Mouse (Mus musculus) midbrain, embryonic 14.5 days (tissue): Measurements from ENCODE around the gene Spic. TPM values are rescaled to one million over a fixed set of nuclear protein-coding genes. Genes with fewer than 3 reads are reported as not detected.
"Not testable (repeated sequence)": the region's sequence is repeated elsewhere in the genome, so short reads cannot be mapped to it uniquely, and the experiment has no call there.

ENCODE experiments used
- ATAC-seq: fragments of 200-750 bp; cut with Nextera tagmentation; 2 replicates; pipeline ENCODE4 v1.8.0; 2017; ENCODE audit warnings: moderate number of reproducible peaks, moderate library complexity; ENCODE audit not compliant: low FRiP score, low TSS enrichment
- DNase-seq: peaks from one replicate; pipeline ENCODE4 v3.0.0-alpha.2; 2015
- H3K27ac ChIP-seq: fragments of 300-500 bp; sonication (generic); replicated peaks from 2 replicates; pipeline ENCODE4 v1.5.1; 2014; ENCODE audit warnings: mild to moderate bottlenecking, low read depth, low read length, moderate library complexity
- H3K27me3 ChIP-seq: fragments of 300-500 bp; sonication (generic); 2 replicates; pipeline ENCODE4 v1.6.1; 2014; ENCODE audit warnings: low read length, control low read depth, mixed read lengths; ENCODE audit not compliant: control insufficient read depth, insufficient read depth
- H3K36me3 ChIP-seq: fragments of 300-500 bp; sonication (generic); 2 replicates; pipeline ENCODE4 v1.6.1; 2014; ENCODE audit warnings: low read length, control low read depth; ENCODE audit not compliant: control insufficient read depth, insufficient read depth
- H3K4me1 ChIP-seq: fragments of 300-500 bp; sonication (generic); 2 replicates; pipeline ENCODE4 v1.6.1; 2014; ENCODE audit warnings: mild to moderate bottlenecking, antibody characterized with exemption, low read length, control low read depth; ENCODE audit not compliant: control insufficient read depth, insufficient read depth
- H3K4me2 ChIP-seq: fragments of 300-500 bp; sonication (generic); 2 replicates; pipeline ENCODE4 v1.6.1; 2014; ENCODE audit warnings: mild to moderate bottlenecking, low read length, moderate library complexity
- H3K4me3 ChIP-seq: fragments of 300-500 bp; sonication (generic); replicated peaks from 2 replicates; pipeline ENCODE4 v1.5.1; 2014; ENCODE audit warnings: low read depth, low read length
- H3K9ac ChIP-seq: fragments of 300-500 bp; sonication (generic); replicated peaks from 2 replicates; pipeline ENCODE4 v1.6.1; 2014; ENCODE audit warnings: mild to moderate bottlenecking, low read length, moderate library complexity
- H3K9me3 ChIP-seq: fragments of 300-500 bp; sonication (generic); 2 replicates; pipeline ENCODE4 v1.6.1; 2016; ENCODE audit warnings: low read length, control low read depth, mixed read lengths; ENCODE audit not compliant: control insufficient read depth
- WGBS: fragments of 180-500 bp; shearing (Covaris S2); extraction: QIAGEN DNeasy Blood & Tissue Kit; methylation state at CpG from one replicate; pipeline ENCODE4 v1.1.7; 2014; 5-methylcytosine and 5-hydroxymethylcytosine counted together
- polyA plus RNA-seq: library from polyadenylated mRNA; unstranded; fragments of >200 nt; fragmentation: Nextera tagmentation; extraction: Ambion mirVana; gene quantifications from 2 replicates; pipeline ENCODE4 v1.2.1, GENCODE M21; 2014

Gene Spic
- polyA plus RNA-seq, 1 experiment from 2014 or later, result not detected

- Histone ChIP-seq H3K4me1 (no peaks in the 10 kb centered on the region), H3K4me3 (no peak overlapping the region), H3K4me2 (no peak overlapping the region), H3K36me3 (no peaks in the 10 kb centered on the region), H3K27ac (no peak overlapping the region), H3K9ac (no peak overlapping the region), H3K27me3 (no peaks in the 10 kb centered on the region), H3K9me3 (no peaks in the 10 kb centered on the region)
- ATAC-seq (0 out of 2 replicates have a peak, but pooled peaks have one; percentile 31), DNase-seq (no peak)
- WGBS, result 96% methylated on average over 7 of the region's 7 CpGs
Observed at GRCm38 (mm10) chr10:88672825-88673224, 12.0 kb downstream of the Spic start.

- Histone ChIP-seq H3K36me3 (no peaks in the 10 kb centered on the region), H3K9me3 (no peaks in the 10 kb centered on the region), H3K9ac (no peak overlapping the region), H3K27me3 (no peaks in the 10 kb centered on the region), H3K4me1 (no peaks in the 10 kb centered on the region), H3K27ac (no peak overlapping the region), H3K4me2 (no peak overlapping the region), H3K4me3 (no peak overlapping the region)
- 98% methylated on average over 6 of the region's 6 CpGs for WGBS
- ATAC-seq (no peak), DNase-seq (no peak)
Observed at GRCm38 (mm10) chr10:88672123-88672522, 12.7 kb downstream of the Spic start.

GRCm38 (mm10) chr10:88669719-88670118 is 15.1 kb downstream of the Spic start:
- H3K9me3 ChIP-seq, result no peaks in the 10 kb centered on the region
- peak; percentile 37 for DNase-seq
- H3K4me2 ChIP-seq, result no peak overlapping the region
- H3K27me3 ChIP-seq, result no peaks in the 10 kb centered on the region
- H3K36me3 ChIP-seq, result no peaks in the 10 kb centered on the region
- WGBS, result 36% methylated on average over 1 of the region's 1 CpGs
- H3K4me1 ChIP-seq, result no peaks in the 10 kb centered on the region
- H3K4me3 ChIP-seq, result no peak overlapping the region
- H3K9ac ChIP-seq, result no peak overlapping the region
- ATAC-seq, result no peak
- H3K27ac ChIP-seq, result no peak overlapping the region

- H3K4me1 ChIP-seq, H3K27me3 ChIP-seq, DNase-seq, ATAC-seq, H3K9ac ChIP-seq, H3K4me3 ChIP-seq, H3K36me3 ChIP-seq, H3K27ac ChIP-seq, H3K4me2 ChIP-seq, H3K9me3 ChIP-seq: not testable (repeated sequence)
Observed at GRCm38 (mm10) chr10:88663856-88664255, 21.0 kb downstream of the Spic start.

- Histone ChIP-seq H3K27ac (no peak overlapping the region), H3K9ac (no peak overlapping the region), H3K9me3 (no peaks in the 10 kb centered on the region), H3K4me3 (no peak overlapping the region), H3K4me2 (no peak overlapping the region), H3K27me3 (no peaks in the 10 kb centered on the region), H3K36me3 (no peaks in the 10 kb centered on the region), H3K4me1 (no peaks in the 10 kb centered on the region)
- WGBS, result 89% methylated on average over 4 of the region's 4 CpGs
- no peak for DNase-seq
- ATAC-seq, result no peak
Observed at GRCm38 (mm10) chr10:88658918-88659317, 25.9 kb downstream of the Spic start.

GRCm38 (mm10) chr10:88645448-88645847 is 39.4 kb downstream of the Spic start:
- H3K4me1 ChIP-seq, result no peaks in the 10 kb centered on the region
- no peak overlapping the region for H3K4me3 ChIP-seq
- no peaks in the 10 kb centered on the region for H3K27me3 ChIP-seq
- WGBS, result 82% methylated on average over 5 of the region's 5 CpGs
- no peak overlapping the region for H3K9ac ChIP-seq
- H3K27ac ChIP-seq, result no peak overlapping the region
- H3K9me3 ChIP-seq, result no peaks in the 10 kb centered on the region
- no peak for ATAC-seq
- no peak overlapping the region for H3K4me2 ChIP-seq
- DNase-seq, result no peak
- H3K36me3 ChIP-seq, result no peaks in the 10 kb centered on the region

- DNase-seq, result no peak
- ATAC-seq, result no peak
- no peaks in the 10 kb centered on the region for H3K36me3 ChIP-seq
- H3K4me1 ChIP-seq, result no peaks in the 10 kb centered on the region
- no peak overlapping the region for H3K4me2 ChIP-seq
- no peaks in the 10 kb centered on the region for H3K9me3 ChIP-seq
- WGBS, result 84% methylated on average over 10 of the region's 10 CpGs
- no peaks in the 10 kb centered on the region for H3K27me3 ChIP-seq
- H3K4me3 ChIP-seq, result no peak overlapping the region
- no peak overlapping the region for H3K9ac ChIP-seq
- no peak overlapping the region for H3K27ac ChIP-seq
Observed at GRCm38 (mm10) chr10:88631330-88631953, 53.4 kb downstream of the Spic start.

- H3K9ac ChIP-seq, result no peak overlapping the region
- no peaks in the 10 kb centered on the region for H3K27me3 ChIP-seq
- DNase-seq, result no peak
- WGBS, result 92% methylated on average over 2 of the region's 2 CpGs
- no peaks in the 10 kb centered on the region for H3K36me3 ChIP-seq
- no peaks in the 10 kb centered on the region for H3K9me3 ChIP-seq
- no peak overlapping the region for H3K27ac ChIP-seq
- ATAC-seq, result no peak
- no peak overlapping the region for H3K4me2 ChIP-seq
- H3K4me1 ChIP-seq, result no peaks in the 10 kb centered on the region
- H3K4me3 ChIP-seq, result no peak overlapping the region
Observed at GRCm38 (mm10) chr10:88630663-88631329, 54.0 kb downstream of the Spic start.

GRCm38 (mm10) chr10:88627052-88627451 is 57.8 kb downstream of the Spic start:
- ATAC-seq, result peak; percentile 69
- H3K9ac ChIP-seq, result no peak overlapping the region
- no peak overlapping the region for H3K4me2 ChIP-seq
- DNase-seq, result peak; percentile 46
- H3K36me3 ChIP-seq, result no peaks in the 10 kb centered on the region
- H3K27ac ChIP-seq, result no peak overlapping the region
- no peaks in the 10 kb centered on the region for H3K9me3 ChIP-seq
- no peaks in the 10 kb centered on the region for H3K27me3 ChIP-seq
- no peak overlapping the region for H3K4me3 ChIP-seq
- WGBS, result 65% methylated on average over 4 of the region's 4 CpGs
- no peaks in the 10 kb centered on the region for H3K4me1 ChIP-seq
